ENCODE assay signal across 10 mouse cellular contexts in the genomic region with DNA sequence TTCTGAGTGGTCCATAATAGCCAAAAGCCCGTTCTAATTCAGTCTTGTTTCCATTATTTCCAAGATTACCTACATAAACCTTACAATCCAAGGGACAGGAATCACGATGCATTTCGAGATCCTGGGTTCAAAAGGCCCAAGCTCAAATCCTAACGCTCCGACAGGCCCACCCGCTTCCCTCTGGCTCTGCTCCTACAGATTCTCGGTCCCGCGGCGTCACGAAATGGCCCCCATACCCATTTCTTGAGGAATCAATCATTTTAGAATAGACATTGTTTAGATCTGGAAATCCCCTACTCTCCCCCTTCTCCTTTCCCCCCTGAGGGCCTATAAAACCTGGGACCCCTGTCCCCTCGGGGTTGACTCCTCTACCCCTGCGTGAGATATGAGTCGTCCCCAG. TPM values are rescaled to one million over a fixed set of nuclear protein-coding genes. Genes with fewer than 3 reads are reported as not detected.
DNase-seq lines count a peak whose midpoint lies in the region; ATAC-seq lines count a peak whose summit lies in the region.
"Not testable (repeated sequence)": the region's sequence is repeated elsewhere in the genome, so short reads cannot be mapped to it uniquely, and the experiment has no call there.
"Had no signal": no experiment of that assay in that cellular context is flagged by ENCODE, and none has a peak within 500 bp of the region (broad histone marks: within the 10 kb centered on the region; RNA-seq: fewer than 3 reads in every experiment).

No protein-coding gene starts in this region.

- whole genome bisulfite sequencing in heart, embryonic 11.5 days (ENCODE audit: insufficient replicate concordance), result 95% methylated on average over 14 of the region's 14 CpGs

- peak overlapping the region; percentile 97; the same call in 1 of the 2 replicates for H3K27ac ChIP-seq in heart, embryonic 11.5 days (ENCODE audit: low read depth, low read length)

- not testable (repeated sequence) for H3K4me3 ChIP-seq in heart, embryonic 11.5 days (ENCODE audit: low read depth, low read length)

- not testable (repeated sequence) for ATAC-seq in heart, embryonic 11.5 days (replicated peaks; ENCODE audit: insufficient number of reproducible peaks, low FRiP score, low TSS enrichment)

- not testable (repeated sequence) for H3K4me2 ChIP-seq in heart, embryonic 11.5 days

- intact Hi-C loops in heart, postnatal 14 days (cut with DNase I), result loop anchor here (5.0 kb wide), 1 partner anchor 54 kb away; a partner anchor contains a TSS
- intact Hi-C loops in left cerebral cortex, postnatal 4 days (cut with DNase I), result not testable (repeated sequence)

- H3K27me3 ChIP-seq in heart, embryonic 11.5 days (ENCODE audit: control insufficient read depth, insufficient read depth, low read length), result not testable (repeated sequence)

- peak; percentile 39 to 44 for DNase-seq in B cell, adult 2 months
- peak; percentile 11 for DNase-seq in cerebellum, adult 11-12 months
- DNase-seq in cerebellum, postnatal 25 days, result peak; percentile 22 to 46
- DNase-seq in heart, postnatal 14 days, result peak; percentile 18 to 42
- peak; percentile 16 for DNase-seq in left cerebral cortex, postnatal 4 days
- DNase-seq in spleen, postnatal 10 days (ENCODE audit: low spot score in 2 of 2), result peak; percentile 24 to 37
- peak; percentile 27 to 28 for DNase-seq in thymus, postnatal 36 days

- H3K9me3 ChIP-seq in heart, embryonic 11.5 days (replicated peaks; ENCODE audit: control insufficient read depth, low read length), result not testable (repeated sequence)

- H3K36me3 ChIP-seq in heart, embryonic 11.5 days (ENCODE audit: control insufficient read depth, insufficient read depth, low read length), result not testable (repeated sequence)

- not testable (repeated sequence) for H3K9ac ChIP-seq in heart, embryonic 11.5 days (ENCODE audit: low read depth, low read length)

- H3K4me1 ChIP-seq in heart, embryonic 11.5 days (ENCODE audit: control insufficient read depth, insufficient read depth, low read length), result not testable (repeated sequence)

RNA-seq across cellular contexts. Expression of a gene that starts 1.5 kb away (rescaled TPM):
- polyA plus RNA-seq in heart, embryonic 11.5 days (2014; fragmentation: Nextera tagmentation; extraction: Ambion mirVana), result 31.5 and 34.5 TPM in 2 replicates
- 10 to 100 TPM; 72.4 to 73.3 TPM for total RNA-seq in heart, postnatal 14 days (2021)
- not detected for total RNA-seq in left cerebral cortex, postnatal 4 days (2021)
- total RNA-seq: left cerebral cortex, adult 18-20 months had no signal
- polyA plus RNA-seq: G1E had no signal

RNA-seq across cellular contexts. Expression of a gene that starts 33.5 kb away (rescaled TPM):
- polyA plus RNA-seq in heart, embryonic 11.5 days (2014; fragmentation: Nextera tagmentation; extraction: Ambion mirVana), result 18.1 and 23.9 TPM in 2 replicates
- 1 to 10 TPM; 2.9 to 3.1 TPM for total RNA-seq in heart, postnatal 14 days (2021)
- total RNA-seq in left cerebral cortex, postnatal 4 days (2021), result 10 to 100 TPM; 11.5 to 12.3 TPM

RNA-seq across cellular contexts. Expression of a gene that starts 48.4 kb away (rescaled TPM):
- polyA plus RNA-seq in heart, embryonic 11.5 days (2014; fragmentation: Nextera tagmentation; extraction: Ambion mirVana), result 21.7 and 26.7 TPM in 2 replicates
- 10 to 100 TPM; 26.9 to 33.8 TPM for total RNA-seq in heart, postnatal 14 days (2021)
- 10 to 100 TPM; 13.8 to 16.2 TPM for total RNA-seq in left cerebral cortex, postnatal 4 days (2021)

RNA-seq across cellular contexts. Expression of a gene that starts 53.1 kb away (rescaled TPM):
- 19.9 and 20.7 TPM in 2 replicates for polyA plus RNA-seq in heart, embryonic 11.5 days (2014; fragmentation: Nextera tagmentation; extraction: Ambion mirVana)
- 1 to 10 TPM; 6.3 TPM for total RNA-seq in heart, postnatal 14 days (2021)
- total RNA-seq in left cerebral cortex, postnatal 4 days (2021), result 10 to 100 TPM; 17.9 to 20.0 TPM

RNA-seq across cellular contexts. Expression of a gene that starts 53.3 kb away (rescaled TPM):
- 68.6 and 71.2 TPM in 2 replicates for polyA plus RNA-seq in heart, embryonic 11.5 days (2014; fragmentation: Nextera tagmentation; extraction: Ambion mirVana)
- 10 to 100 TPM; 21.4 to 22.9 TPM for total RNA-seq in heart, postnatal 14 days (2021)
- total RNA-seq in left cerebral cortex, postnatal 4 days (2021), result 10 to 100 TPM; 67.5 to 71.1 TPM

Comparison
In these comparisons a context has a peak if more than half of its experiments do, and no peak if none do; other contexts are left out.
1. RNA of a gene that starts 1.5 kb away (total RNA-seq): 72.4 to 73.3 TPM in heart, postnatal 14 days; not detected in left cerebral cortex, postnatal 4 days; every median in the first group is over 10 times any median in the second.
2. Peak in every context shown above with its lines, with median percentiles within 50 percentile points of each other: DNase-seq.